Mouse (Mus musculus): ENCODE measurements at regions not wholly inside any gene's neighbourhood (a gene's known extent, or its start where the extent isn't known, plus 50 kb on each side); places are given as distances from the start of the nearest gene placed in this dataset.

GRCm38 (mm10) chr9:86240287-86240686, 224.5 kb downstream of the Ube2cbp start:
- no peak for TF ChIP-seq POLR2A (IDR thresholded peaks at IDR 0.05; ENCODE audit: extremely low read depth, insufficient read depth, low read length)
- TF ChIP-seq CTCF (IDR thresholded peaks at IDR 0.05; ENCODE audit: extremely low read depth, insufficient read depth, low read length) = no peak
